Mouse (Mus musculus) cerebellum, adult 2 months (tissue): ENCODE data around the gene Epha3.

Experiments
- CTCF ChIP-seq: fragments of 200-500 bp; IDR thresholded peaks from 2 replicates; pipeline ENCODE4 v1.5.1; 2011; ENCODE audit warnings: low read depth, mild to moderate bottlenecking, control low read depth, low read length, moderate library complexity, borderline replicate concordance; ENCODE audit not compliant: insufficient read depth
- POLR2A ChIP-seq: fragments of 200-500 bp; IDR thresholded peaks from 2 replicates; pipeline ENCODE4 v1.6.1; 2011; ENCODE audit warnings: low read length, control low read depth, borderline replicate concordance; ENCODE audit not compliant: insufficient read depth

DNA sequence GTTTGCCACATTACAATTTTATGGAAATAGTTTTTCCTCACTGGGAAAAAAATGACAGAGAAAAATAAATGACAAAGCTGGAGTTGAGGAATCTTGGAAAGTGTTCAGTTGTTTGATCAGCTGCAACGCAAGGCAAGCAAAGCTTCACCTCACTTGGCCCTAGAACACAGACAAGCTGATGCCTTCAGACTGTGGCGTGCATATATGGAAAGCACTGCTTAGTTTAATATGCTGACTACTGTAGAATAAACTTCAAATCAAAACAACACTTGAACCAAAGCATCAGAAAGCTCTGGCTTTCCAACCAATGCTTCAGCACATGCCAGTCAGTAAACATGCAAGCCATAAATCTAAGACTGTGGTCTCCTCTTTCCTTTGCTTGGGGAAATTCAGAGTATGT lies 65.6 kb downstream of the Epha3 start:
- TF ChIP-seq POLR2A (no peak), CTCF (no peak)
